Mouse (Mus musculus): ENCODE data around the gene Gm42906.

GRCm38 (mm10) chr5:151061942-151062341, 366.0 kb downstream of the Gm42906 start:
- TF ChIP-seq CTCF (IDR thresholded peaks at IDR 0.05; ENCODE audit: low read depth) (peak; percentile 16), EP300 (IDR thresholded peaks at IDR 0.05; ENCODE audit: low read depth) (no peak)

Data from liver, postnatal 0 days (tissue).